Mouse (Mus musculus) midbrain, embryonic 14.5 days (tissue): ENCODE measurements at regions not wholly inside any gene's neighbourhood (a gene's known extent, or its start where the extent isn't known, plus 50 kb on each side); places are given as distances from the start of the nearest gene placed in this dataset.

Experiments used
- ATAC-seq: fragments of 200-750 bp; cut with Nextera tagmentation; 2 replicates; pipeline ENCODE4 v1.8.0; 2017; ENCODE audit warnings: moderate number of reproducible peaks, moderate library complexity; ENCODE audit not compliant: low FRiP score, low TSS enrichment
- DNase-seq: peaks from one replicate; pipeline ENCODE4 v3.0.0-alpha.2; 2015
- H3K27ac ChIP-seq: fragments of 300-500 bp; sonication (generic); replicated peaks from 2 replicates; pipeline ENCODE4 v1.5.1; 2014; ENCODE audit warnings: mild to moderate bottlenecking, low read depth, low read length, moderate library complexity
- H3K27me3 ChIP-seq: fragments of 300-500 bp; sonication (generic); 2 replicates; pipeline ENCODE4 v1.6.1; 2014; ENCODE audit warnings: low read length, control low read depth, mixed read lengths; ENCODE audit not compliant: control insufficient read depth, insufficient read depth
- H3K36me3 ChIP-seq: fragments of 300-500 bp; sonication (generic); 2 replicates; pipeline ENCODE4 v1.6.1; 2014; ENCODE audit warnings: low read length, control low read depth; ENCODE audit not compliant: control insufficient read depth, insufficient read depth
- H3K4me1 ChIP-seq: fragments of 300-500 bp; sonication (generic); 2 replicates; pipeline ENCODE4 v1.6.1; 2014; ENCODE audit warnings: mild to moderate bottlenecking, antibody characterized with exemption, low read length, control low read depth; ENCODE audit not compliant: control insufficient read depth, insufficient read depth
- H3K4me2 ChIP-seq: fragments of 300-500 bp; sonication (generic); 2 replicates; pipeline ENCODE4 v1.6.1; 2014; ENCODE audit warnings: mild to moderate bottlenecking, low read length, moderate library complexity
- H3K4me3 ChIP-seq: fragments of 300-500 bp; sonication (generic); replicated peaks from 2 replicates; pipeline ENCODE4 v1.5.1; 2014; ENCODE audit warnings: low read depth, low read length
- H3K9ac ChIP-seq: fragments of 300-500 bp; sonication (generic); replicated peaks from 2 replicates; pipeline ENCODE4 v1.6.1; 2014; ENCODE audit warnings: mild to moderate bottlenecking, low read length, moderate library complexity
- H3K9me3 ChIP-seq: fragments of 300-500 bp; sonication (generic); 2 replicates; pipeline ENCODE4 v1.6.1; 2016; ENCODE audit warnings: low read length, control low read depth, mixed read lengths; ENCODE audit not compliant: control insufficient read depth
- WGBS: fragments of 180-500 bp; shearing (Covaris S2); extraction: QIAGEN DNeasy Blood & Tissue Kit; methylation state at CpG from one replicate; pipeline ENCODE4 v1.1.7; 2014; 5-methylcytosine and 5-hydroxymethylcytosine counted together

DNA sequence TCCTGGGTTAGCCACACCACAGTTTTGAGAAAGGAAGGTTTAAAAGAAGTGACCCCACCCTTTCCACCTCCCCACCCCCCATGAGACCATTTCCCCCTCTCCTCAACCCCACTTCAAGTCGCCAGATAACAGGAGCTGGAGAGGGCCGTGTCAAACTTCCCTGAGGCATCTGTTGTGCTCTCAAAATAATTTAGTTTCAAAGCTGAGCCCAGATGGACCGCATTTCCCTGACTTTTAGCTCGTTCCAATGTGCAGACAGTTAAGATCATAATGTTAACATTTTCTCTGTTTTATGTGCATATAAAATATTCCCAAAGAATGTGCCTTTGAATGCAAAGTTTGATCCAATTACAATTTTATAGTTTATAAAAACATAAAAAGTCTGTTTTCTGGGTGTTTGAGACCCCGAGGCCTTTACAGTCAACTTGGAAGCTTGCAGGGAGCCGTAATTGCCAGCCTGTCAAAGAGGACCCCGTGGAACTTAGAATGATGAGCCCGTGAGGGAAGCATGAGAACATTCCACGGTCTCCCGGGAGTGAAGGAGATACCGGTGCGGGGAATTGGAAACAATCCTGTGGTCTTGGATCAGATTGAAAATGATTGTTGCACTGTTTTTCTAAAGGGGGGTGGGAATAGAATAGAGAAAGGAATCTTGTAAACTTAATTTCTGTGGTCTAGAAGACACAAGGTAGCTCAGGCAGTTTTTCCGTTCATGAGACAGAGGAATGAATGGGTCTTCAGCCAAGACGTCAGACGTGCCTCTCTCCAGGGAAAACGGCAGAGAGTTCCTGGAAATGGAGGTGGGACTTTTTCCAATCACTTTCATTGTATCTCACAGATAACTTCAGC is 903.3 kb downstream of the Mrps31 start:
- Histone ChIP-seq H3K9me3 (no peaks in the 10 kb centered on the region), H3K36me3 (no peaks in the 10 kb centered on the region), H3K27me3 (no peaks in the 10 kb centered on the region), H3K4me1 (no peaks in the 10 kb centered on the region), H3K27ac (no peak overlapping the region), H3K9ac (no peak overlapping the region), H3K4me2 (no peak overlapping the region), H3K4me3 (no peak overlapping the region)
- DNase-seq (no peak), ATAC-seq (no peak)
- WGBS: 85% methylated on average over 16 of the region's 16 CpGs

DNA sequence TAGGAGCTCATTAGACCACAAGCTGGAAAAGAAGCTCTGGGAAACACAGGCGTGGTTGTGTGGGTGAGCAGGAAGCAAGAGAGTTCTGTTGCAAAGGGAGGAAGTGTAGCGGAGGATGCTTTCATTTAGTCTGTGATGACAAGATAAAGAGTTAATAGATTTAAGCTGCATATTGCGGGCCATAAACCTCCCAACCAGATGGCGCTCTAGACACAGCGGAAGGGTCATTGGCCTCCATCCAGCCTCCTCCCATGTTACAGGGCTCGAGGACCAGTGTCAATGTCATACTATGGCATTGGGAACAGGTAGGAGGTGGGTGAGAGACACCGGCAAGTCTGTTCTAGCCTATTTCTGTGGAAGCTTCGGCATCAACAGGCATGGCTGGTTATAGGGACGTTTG is 908.4 kb downstream of the Mrps31 start:
- ATAC-seq: no peak
- DNase-seq: peak; percentile 40
- H3K27me3 ChIP-seq: no peaks in the 10 kb centered on the region
- H3K36me3 ChIP-seq: no peaks in the 10 kb centered on the region
- H3K9me3 ChIP-seq: no peaks in the 10 kb centered on the region
- no peak overlapping the region for H3K4me2 ChIP-seq
- H3K4me3 ChIP-seq: no peak overlapping the region
- H3K9ac ChIP-seq: no peak overlapping the region
- WGBS: 71% methylated on average over 9 of the region's 9 CpGs
- no peaks in the 10 kb centered on the region for H3K4me1 ChIP-seq
- no peak overlapping the region for H3K27ac ChIP-seq

DNA sequence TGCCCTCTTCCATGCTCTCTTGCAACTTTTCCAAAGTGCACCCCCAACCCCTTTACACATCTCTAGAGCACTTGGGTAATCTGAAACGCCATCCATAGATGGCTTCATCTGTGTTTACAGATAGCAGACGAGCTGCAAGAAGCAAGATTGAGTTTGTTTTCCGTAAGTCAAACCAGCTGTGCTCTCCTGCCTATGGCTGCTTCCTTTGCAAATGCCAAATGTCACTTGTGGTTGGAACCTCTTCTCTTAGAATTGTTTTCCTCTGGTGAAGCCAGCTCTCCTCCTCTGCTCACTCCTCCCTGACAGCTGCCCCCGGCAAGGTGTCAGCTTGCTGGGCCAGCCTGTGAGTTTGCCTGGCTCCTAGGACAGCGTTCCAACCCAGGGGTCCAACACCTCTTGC is 910.0 kb downstream of the Mrps31 start:
- 79% methylated on average over 5 of the region's 5 CpGs for WGBS
- H3K4me3 ChIP-seq: no peak overlapping the region

DNA sequence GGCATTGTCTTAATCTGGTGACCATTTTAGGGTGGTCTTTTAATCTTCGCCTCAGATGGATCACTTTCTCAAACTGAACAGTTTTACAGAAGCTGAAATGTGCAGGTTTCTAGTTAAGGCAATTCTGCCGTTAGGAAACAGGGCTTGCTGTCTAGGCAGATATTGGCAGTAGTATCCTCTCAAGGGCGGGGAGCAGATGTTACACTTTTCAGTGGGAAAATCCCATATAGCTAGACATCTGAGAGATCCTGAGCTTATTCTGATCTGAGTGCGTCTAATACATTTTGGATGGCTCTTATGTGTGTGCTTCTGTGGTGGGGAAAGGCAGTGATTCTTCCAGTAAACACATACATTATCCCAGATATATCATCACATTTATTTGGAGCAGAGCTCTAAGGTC is 916.1 kb downstream of the Mrps31 start:
- Histone ChIP-seq H3K4me3 (no peak overlapping the region), H3K36me3 (no peaks in the 10 kb centered on the region), H3K27ac (no peak overlapping the region), H3K9me3 (no peaks in the 10 kb centered on the region), H3K4me1 (no peaks in the 10 kb centered on the region), H3K4me2 (no peak overlapping the region), H3K9ac (no peak overlapping the region), H3K27me3 (no peaks in the 10 kb centered on the region)
- DNase-seq (no peak), ATAC-seq (no peak)
- WGBS: 86% methylated on average over 4 of the region's 4 CpGs

More for the DNA sequence above, 910.0 kb downstream of the Mrps31 start:
- Histone ChIP-seq H3K9me3 (no peaks in the 10 kb centered on the region), H3K27me3 (no peaks in the 10 kb centered on the region), H3K4me1 (no peaks in the 10 kb centered on the region), H3K9ac (no peak overlapping the region), H3K36me3 (no peaks in the 10 kb centered on the region), H3K27ac (no peak overlapping the region), H3K4me2 (no peak overlapping the region)
- ATAC-seq (no peak), DNase-seq (no peak)

DNA sequence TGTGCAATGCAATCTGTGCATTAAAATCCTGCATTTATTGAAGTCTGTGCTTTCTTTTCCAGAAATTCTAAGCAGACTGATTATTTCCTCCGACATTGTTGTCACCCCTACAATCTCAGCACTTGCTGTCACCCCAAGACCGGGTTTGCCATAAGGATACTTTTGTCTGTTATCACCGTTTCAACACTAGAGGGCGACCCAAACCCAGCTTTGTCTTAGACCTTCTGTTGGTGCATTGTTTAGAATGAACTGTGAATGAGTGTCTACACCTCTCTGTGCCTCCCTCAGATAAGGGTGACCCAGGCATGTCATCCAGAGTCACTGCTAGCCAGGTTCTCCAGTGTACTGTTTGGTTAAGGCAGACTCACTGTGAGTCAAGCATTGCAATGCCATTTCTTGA is 933.0 kb downstream of the Mrps31 start:
- 27% methylated on average over 4 of the region's 4 CpGs for WGBS

DNA sequence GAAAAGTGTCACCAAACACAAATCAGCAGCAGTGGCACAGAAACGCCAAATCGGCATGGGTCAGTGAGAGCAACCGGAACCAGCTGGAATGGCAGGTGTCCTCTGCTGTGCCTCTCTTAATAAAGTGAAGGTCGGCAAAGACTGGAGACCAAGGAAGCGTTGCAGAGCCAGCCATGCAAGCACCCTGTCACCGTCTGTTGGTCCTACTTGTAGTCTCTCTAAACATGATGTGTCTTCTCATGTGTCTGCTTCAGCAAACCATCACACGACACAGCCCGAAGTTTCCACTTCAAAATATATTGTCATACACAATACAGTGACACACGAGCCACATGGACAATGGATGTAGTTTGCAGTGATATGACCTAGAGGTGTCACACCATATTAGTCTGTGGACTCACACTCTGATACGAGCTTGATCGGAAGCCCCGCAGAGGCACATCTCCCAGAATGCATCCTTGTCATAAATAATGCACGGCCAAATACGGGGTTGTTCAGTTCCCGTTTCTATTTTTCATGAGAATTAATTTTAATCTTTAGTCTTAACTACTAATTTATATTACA is 940.3 kb downstream of the Mrps31 start:
- H3K27ac ChIP-seq: no peak overlapping the region
- H3K4me3 ChIP-seq: no peak overlapping the region
- no peaks in the 10 kb centered on the region for H3K27me3 ChIP-seq
- no peaks in the 10 kb centered on the region for H3K4me1 ChIP-seq
- no peaks in the 10 kb centered on the region for H3K9me3 ChIP-seq
- WGBS: 81% methylated on average over 15 of the region's 15 CpGs
- DNase-seq (peak; percentile 16), ATAC-seq (no peak)
- no peak overlapping the region for H3K4me2 ChIP-seq
- H3K9ac ChIP-seq: no peak overlapping the region
- no peaks in the 10 kb centered on the region for H3K36me3 ChIP-seq

More for the DNA sequence above, 933.0 kb downstream of the Mrps31 start:
- Histone ChIP-seq H3K27me3 (no peaks in the 10 kb centered on the region), H3K9me3 (0 out of 2 replicates have a peak, but pooled peaks cover 4% of the 10 kb centered on the region), H3K9ac (no peak overlapping the region), H3K4me1 (no peaks in the 10 kb centered on the region), H3K4me3 (no peak overlapping the region), H3K4me2 (no peak overlapping the region), H3K36me3 (no peaks in the 10 kb centered on the region), H3K27ac (no peak overlapping the region)
- no peak for ATAC-seq
- DNase-seq: peak; percentile 67

DNA sequence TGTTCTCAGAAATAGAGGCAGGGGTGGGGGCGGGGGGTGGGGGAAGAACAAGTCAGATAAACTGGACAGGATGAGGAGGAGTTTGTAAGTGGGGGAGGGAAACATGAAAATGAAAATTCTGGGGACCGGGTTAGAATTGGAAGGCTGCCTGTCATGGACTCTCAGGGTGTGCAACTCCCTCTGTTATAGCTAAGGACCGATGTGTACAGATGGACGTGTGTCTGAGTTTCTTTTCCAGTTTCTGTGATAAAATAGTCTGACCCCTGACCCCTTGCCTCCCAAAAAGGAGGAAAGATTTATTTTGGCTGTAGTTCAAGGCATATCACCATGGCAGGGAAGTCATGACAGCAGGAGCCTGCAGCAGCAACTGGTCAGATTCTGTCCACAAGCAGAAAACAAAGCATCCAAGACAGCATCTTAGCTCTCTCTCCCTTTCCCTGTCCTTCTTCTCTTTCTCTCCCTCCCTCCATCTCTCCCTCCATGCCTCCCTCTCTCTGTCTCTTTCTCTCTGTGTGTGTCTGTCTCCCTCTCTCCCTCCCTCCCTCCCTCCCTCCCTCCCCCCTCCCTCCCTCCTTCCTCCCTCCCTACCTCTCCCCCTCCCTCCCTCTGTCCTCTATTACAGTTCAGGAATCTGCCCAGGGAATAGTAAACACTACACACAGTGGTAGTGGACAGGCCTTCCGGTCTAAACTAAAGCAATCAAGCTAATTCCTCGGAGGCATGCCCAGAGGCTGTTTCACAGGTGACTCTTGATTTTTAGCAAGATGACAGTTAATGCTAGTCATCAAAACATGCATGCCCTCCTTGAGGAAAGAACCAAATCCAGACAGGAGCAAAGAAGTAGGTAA is 941.3 kb downstream of the Mrps31 start:
- no peak overlapping the region for H3K4me3 ChIP-seq
- no peak overlapping the region for H3K4me2 ChIP-seq
- no peaks in the 10 kb centered on the region for H3K27me3 ChIP-seq
- no peak overlapping the region for H3K27ac ChIP-seq
- ATAC-seq (no peak), DNase-seq (no peak)
- no peaks in the 10 kb centered on the region for H3K9me3 ChIP-seq
- 69% methylated on average over 6 of the region's 6 CpGs for WGBS
- no peaks in the 10 kb centered on the region for H3K36me3 ChIP-seq
- no peaks in the 10 kb centered on the region for H3K4me1 ChIP-seq
- H3K9ac ChIP-seq: no peak overlapping the region

DNA sequence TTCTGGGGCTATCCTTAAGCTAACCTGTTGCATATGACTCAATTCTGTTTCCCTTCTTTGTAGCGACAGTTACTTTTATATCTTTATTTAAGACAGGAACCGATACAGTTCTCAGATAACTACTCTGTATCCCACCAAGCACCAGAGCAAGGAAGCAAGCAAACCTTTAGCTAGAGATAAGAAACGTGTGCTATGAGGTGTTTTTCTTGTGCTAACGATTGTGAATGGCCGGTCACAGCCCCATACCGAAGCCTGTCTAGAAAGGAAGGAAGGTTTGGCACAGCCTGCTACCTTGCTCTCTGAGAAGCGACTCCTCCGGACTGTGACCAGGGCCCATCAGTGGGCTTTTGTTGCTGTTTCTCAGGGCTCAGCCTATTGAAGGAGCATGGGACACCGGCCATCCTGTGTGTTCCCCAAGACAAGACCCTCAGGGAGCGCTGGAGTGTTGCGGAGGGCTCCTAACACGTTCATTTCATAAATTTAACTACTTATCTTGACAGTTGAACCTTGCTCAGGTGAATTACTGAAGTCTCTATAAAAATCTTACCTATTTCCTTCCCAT is 949.0 kb downstream of the Mrps31 start:
- Histone ChIP-seq H3K27me3 (no peaks in the 10 kb centered on the region), H3K4me3 (no peak overlapping the region), H3K9ac (no peak overlapping the region), H3K4me2 (no peak overlapping the region), H3K9me3 (peaks cover 12% of the 10 kb centered on the region), H3K4me1 (peaks cover 4% of the 10 kb centered on the region; the same call in 1 of the 2 replicates), H3K36me3 (no peaks in the 10 kb centered on the region), H3K27ac (0 out of 2 replicates have a peak overlapping the region, but pooled peaks have one; percentile 13)
- 27% methylated on average over 12 of the region's 12 CpGs for WGBS
- ATAC-seq (no peak), DNase-seq (peak; percentile 21)
